Mouse (Mus musculus) urinary bladder, postnatal 14 days (tissue): ENCODE measurements at regions not wholly inside any gene's neighbourhood (a gene's known extent, or its start where the extent isn't known, plus 50 kb on each side); places are given as distances from the start of the nearest gene placed in this dataset.
"Not testable (repeated sequence)": the region's sequence is repeated elsewhere in the genome, so short reads cannot be mapped to it uniquely, and the experiment has no call there.

Experiments
- DNase-seq: peaks from one replicate; pipeline ENCODE4 v3.0.0; 2021; ENCODE audit warnings: low spot score

DNA sequence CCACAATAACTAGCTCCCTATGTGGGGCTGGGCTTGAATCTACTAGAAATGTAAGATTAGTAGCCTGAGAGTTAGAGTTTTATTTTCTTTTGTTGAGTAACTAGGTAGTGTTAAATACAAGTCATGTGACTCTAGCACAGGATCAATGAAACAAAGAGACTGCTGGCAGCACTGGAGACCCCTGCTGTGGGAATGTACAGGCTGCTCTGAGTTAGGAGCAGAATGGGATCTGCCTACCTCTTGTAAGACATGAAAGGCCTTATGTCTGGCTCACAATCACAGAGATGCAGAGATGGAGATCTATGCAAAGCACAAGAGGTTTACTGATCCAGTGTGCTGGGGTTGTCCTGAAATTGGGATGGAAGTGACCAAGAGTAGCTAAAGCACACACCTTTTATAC is 193.9 kb upstream of the Kcnmb2 start:
- not testable (repeated sequence) for DNase-seq

DNA sequence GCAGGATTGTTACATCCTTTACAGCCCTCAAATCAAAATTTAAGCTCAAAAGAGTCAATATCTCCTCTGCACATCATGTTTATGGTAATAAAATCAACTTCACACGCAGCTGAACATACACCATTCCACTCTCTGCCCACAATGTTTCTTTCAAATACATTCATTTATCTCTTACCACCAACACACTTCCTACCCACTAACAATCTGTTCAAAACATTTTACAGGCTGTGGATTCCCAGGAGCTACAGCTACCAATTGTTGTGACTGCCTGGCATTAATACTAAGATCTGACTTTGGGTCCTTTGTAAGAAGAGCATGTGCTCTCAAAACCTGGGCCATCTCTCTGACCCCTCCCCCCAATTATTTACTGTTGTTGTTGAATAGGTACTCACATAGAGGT is 161.0 kb upstream of the Kcnmb2 start:
- no peak for DNase-seq

DNA sequence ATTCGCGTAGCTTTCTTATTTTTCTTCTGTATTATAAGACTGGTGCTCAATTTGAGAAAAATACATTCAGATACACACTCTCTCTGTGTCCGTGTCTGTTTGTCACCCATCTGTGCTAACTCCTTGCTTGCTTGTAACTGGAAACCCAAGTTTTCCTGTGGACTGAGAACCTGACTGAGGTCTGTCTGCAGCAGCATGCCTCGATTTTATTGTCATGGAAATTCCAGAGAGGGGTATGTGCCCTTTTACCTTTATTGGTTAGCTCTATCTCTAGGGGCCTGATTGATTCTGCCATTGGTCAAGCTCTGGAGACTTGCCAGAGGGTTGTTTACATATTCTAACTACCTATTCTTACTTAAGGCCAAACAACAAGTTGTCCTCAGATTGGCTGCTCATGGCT is 146.4 kb upstream of the Kcnmb2 start:
- DNase-seq, result no peak

DNA sequence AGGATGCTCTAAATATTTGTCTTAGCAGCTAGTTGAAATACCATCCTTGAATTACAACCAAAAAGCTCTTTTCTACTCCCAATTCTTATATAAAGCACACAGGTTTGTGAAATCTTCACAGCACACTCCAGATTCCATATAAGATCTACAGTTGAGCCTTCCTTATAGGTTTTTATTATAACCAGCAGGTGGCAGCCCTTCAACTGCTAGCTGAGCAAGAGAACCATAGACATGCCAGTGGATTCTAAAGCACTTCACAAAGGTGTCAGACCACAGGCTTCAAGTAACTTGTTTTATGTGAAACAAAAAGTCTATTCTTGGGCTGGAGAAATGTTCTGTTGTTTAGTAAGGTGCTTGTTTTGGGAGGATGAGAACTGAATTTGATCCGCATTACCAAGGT is 133.1 kb upstream of the Kcnmb2 start:
- no peak for DNase-seq

DNA sequence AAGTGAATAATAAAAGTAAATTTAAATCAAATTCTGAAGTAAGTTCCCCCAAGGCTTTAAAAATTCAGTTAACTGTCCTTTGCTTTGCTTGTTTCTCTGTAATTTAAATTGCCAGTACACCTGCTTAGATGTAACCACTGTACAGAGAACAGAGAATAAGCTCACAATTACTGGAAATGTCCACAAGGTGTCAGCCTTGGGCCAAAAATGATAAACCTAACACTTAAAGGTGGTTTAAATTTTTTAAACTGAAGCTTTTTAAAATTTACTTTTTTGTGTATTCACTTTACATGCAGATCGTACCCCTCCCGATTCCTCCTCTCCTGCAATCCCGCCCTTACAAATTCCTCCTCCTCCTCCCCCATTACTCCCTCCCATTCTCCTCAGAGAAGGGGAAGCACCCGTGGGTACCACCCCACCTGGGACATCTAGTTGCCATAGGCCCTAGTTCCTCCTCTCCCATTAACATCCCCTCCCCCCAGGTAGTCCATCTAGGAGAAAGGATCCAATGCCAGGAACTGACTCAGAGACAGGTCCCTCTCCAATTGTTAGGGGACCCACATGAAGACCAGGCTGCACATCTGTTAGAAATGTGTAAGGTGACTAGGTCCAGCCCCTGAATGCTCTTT is 111.9 kb upstream of the Kcnmb2 start:
- DNase-seq, result peak; percentile 11

DNA sequence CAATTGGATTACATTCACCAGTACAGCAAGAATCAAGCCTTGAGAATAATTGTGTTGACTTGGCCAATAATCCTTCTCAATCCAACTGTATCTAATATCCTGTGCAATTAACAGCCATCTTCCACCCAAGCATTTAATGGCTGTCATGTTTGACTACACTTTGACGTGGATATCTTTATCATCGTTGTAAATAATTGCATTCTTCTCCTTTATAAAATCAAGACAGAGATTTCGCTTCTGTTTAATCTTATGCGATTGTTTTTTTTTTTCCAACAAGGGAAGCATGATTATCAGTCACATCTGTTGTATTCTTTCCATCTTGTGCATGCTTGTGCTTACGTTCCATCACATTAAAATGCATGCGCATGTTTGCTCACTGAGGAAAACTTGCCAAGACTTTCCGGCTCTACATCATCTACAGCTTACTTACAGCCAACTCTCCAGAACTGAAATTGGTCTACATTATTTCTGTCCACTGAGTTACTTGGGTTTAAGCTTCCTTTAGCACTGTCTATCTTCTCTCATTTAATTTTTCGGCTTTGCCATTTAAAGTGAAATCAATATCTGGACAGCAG is 108.8 kb upstream of the Kcnmb2 start:
- DNase-seq, result no peak

DNA sequence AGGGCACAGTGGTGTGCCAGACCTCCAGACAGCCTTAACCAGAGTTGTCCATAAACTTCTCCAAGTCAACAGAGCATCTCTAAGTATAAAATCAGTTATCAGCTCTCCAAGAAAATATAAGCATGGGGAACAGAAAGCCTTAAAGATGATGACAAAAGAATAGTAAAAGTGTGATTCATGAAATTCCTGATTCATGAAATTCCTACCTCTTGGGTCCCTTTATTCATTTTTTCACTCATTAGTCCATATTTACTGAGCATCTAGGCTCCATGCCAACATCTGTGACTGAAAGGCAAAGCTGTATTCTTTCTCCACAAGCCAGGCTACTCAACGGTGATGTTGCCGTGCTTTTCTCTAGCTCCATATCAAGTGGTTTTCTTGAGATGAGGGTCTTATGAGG is 105.7 kb upstream of the Kcnmb2 start:
- DNase-seq, result no peak

DNA sequence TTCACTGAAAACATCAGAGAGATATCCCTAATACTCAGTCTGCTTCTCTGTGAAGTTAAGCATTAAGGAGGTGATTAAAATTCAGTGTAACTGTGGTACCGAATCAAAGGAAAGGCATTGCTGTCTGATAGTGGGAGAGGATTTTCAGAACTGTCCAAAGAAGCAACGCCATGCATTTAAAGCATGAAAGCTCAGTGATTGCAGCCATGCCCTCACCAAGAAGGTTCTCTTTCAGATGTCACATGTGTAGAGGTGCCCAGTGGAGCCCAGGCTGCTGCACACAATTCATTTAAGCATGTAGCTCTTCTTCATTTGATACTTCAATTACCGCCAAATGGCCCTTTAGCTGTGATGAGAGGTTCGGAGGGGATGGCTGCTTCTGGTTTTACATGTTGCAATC is 103.1 kb upstream of the Kcnmb2 start:
- no peak for DNase-seq

DNA sequence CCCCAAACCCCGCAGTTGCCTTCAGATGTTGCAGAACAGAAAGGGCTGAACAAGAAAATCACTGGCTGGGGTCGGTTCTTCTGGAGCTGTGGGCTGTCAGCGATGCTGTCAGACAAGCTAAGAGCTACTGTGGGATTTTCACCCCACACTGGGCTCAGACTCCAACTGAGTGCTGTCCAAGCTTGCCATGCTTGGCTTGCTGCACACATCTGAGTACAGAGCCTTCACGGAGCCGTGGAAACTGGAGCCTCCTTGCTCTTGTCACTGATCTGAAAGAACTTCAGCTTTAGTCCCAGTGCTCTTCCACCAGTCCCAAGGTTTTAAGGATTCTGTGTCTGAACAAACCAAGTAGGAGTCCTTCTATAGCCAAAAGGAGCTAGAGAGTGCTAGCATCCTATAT is 98.3 kb upstream of the Kcnmb2 start:
- no peak for DNase-seq

DNA sequence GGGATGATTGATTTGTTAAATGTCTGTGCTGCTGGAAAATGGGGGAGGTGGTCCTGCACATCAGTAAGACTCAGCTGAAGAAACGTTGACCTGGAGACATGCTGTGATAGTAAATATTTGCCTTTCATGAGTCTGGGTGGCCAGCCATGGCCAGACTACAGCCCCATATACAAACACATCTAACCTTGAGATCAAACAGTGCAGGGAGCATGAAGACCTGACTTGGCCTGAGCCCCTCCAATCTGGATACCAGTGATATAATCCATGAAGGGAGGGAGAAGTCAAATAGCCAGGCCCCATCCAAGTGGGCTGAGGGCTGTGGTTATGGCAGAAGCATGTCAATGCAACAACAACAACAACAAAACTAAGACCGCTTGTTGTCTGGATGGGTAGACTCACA is 94.6 kb upstream of the Kcnmb2 start:
- no peak for DNase-seq

DNA sequence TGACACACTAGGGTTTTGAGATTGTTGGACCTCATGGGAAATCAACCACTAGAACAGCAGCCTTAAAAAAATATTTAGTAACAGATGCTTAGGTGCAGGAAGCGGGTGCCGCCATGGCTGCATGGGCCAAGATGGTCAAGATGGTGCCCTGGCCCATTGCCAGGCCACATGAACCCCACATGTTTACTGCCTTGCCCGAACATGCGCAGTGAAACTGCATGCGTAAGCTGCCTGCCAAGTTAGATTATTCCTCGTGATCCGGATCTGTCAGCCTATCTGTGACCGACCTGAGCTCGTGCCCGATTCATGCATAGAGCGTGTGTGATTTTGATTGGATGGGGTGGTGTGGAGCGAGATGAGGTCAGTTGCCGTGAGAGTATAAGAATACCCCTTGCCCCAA is 93.2 kb upstream of the Kcnmb2 start:
- not testable (repeated sequence) for DNase-seq

DNA sequence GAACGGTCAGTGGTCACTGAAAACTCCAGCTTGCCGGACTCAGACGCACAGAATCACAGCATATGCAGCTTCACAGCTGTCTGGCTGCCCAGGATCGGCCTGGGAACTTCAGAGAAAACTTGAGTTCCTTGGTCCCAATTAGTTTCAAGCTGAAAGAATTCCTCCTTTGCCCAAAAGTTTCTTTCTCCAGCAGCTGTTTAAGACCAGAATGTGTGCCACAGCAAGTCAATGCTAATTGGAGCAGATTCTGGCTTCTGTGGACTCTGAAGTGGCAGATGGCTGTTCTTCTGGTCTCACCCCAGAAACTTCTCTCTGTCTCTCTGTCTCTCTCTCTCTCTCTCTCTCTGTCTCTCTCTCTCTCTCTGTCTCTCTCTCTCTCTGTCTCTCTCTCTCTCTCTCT is 91.1 kb upstream of the Kcnmb2 start:
- no peak for DNase-seq

DNA sequence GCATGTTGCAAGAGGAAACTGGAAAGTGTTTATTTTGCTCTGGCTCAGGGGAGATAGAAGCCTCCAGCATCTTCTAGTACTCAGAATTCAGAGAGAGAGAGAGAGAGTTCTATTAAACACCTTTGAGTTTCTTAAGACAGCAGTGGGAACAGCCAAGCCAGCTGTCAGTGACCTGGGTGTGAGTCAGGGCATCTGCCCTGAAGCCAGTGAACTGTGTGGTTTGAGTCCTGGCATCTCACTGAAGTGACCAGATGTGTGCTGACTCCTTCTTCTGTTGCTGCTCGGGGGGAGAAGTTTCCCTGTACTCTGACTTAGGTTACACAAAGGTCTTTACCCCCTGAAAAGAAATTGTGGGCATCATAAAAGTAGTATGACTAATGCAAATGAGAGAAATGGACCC is 70.4 kb upstream of the Kcnmb2 start:
- DNase-seq, result no peak

DNA sequence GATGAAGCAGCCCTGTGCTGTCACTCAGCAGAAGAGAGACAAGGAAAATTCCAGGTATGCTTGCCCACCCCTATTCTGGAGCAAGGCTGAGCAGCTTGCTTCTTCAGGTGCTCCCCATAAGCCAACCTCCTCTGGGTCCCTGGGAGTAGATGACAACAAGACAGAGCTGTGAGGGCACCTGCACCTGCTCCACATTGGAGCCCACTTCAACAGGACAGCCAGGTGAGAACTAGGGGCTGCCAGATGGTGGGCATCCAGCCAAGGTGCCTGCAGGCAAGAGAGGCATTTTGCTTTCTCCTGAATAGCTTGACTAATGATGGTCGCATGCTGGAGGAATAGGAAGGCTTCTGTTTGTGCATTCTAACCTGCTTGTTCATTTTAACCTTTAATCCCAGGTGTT is 61.1 kb upstream of the Kcnmb2 start:
- DNase-seq, result no peak

DNA sequence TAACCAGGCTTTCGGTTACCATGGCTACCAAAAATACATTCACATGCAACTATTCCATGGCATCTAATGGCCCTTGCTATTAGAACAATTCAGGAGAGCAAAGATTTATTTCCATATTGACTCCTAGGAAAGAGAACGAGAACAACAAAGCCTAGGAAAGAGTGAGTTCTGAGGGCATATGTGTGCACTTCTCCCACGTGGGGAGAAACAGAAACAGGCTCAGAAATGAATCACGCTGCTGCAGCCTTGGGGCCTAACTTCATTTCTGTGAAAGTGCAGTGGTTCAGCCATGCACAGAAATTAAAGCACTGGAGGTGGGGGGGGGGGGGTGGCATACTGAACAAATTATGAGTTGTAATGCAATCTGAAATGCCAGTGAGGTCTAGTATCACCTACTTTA is 55.2 kb upstream of the Kcnmb2 start:
- no peak for DNase-seq
